Mouse (Mus musculus): Measurements from ENCODE around the gene Spert.

The Spert gene

GRCm38 (mm10) chr14:75592978-75593377 is at the start of gene Spert:
Gene Spert (minus strand): TSS chr14:75593116.
- DNase-seq = no peak

GRCm38 (mm10) chr14:75642080-75642479 is 49.2 kb upstream of the Spert start, which contains the start of gene Erich6b:
Gene Erich6b (plus strand): TSS chr14:75642259.
- no peak for DNase-seq

GRCm38 (mm10) chr14:75641369-75641768 is 48.5 kb upstream of the Spert start:
- no peak for DNase-seq

GRCm38 (mm10) chr14:75640846-75641245 is 47.9 kb upstream of the Spert start:
- DNase-seq = no peak

- DNase-seq = no peak
These were observed 44.7 kb upstream of the Spert start for GRCm38 (mm10) chr14:75637641-75638040.

GRCm38 (mm10) chr14:75636107-75636506 is 43.2 kb upstream of the Spert start:
- DNase-seq = no peak

GRCm38 (mm10) chr14:75635350-75635749 is 42.4 kb upstream of the Spert start:
- DNase-seq = peak; percentile 33

GRCm38 (mm10) chr14:75628870-75629269 is 36.0 kb upstream of the Spert start:
- no peak for DNase-seq

- DNase-seq = no peak
These were observed 30.1 kb upstream of the Spert start for GRCm38 (mm10) chr14:75622984-75623383.

GRCm38 (mm10) chr14:75616375-75616774 is 23.5 kb upstream of the Spert start:
- DNase-seq = no peak

- no peak for DNase-seq
These were observed 16.3 kb upstream of the Spert start for GRCm38 (mm10) chr14:75609176-75609575.

GRCm38 (mm10) chr14:75583870-75584269 is 9.0 kb downstream of the Spert start:
- DNase-seq = no peak

- no peak for DNase-seq
These were observed 13.9 kb downstream of the Spert start for GRCm38 (mm10) chr14:75579010-75579409.

GRCm38 (mm10) chr14:75566303-75566702 is 26.6 kb downstream of the Spert start:
- DNase-seq = no peak

GRCm38 (mm10) chr14:75565534-75566140 is 27.3 kb downstream of the Spert start:
- DNase-seq = peak; percentile 50

GRCm38 (mm10) chr14:75561577-75562331 is 31.2 kb downstream of the Spert start:
- no peak for DNase-seq

- DNase-seq = no peak
These were observed 51.2 kb downstream of the Spert start for GRCm38 (mm10) chr14:75541731-75542130.

- DNase-seq = no peak
These were observed 51.9 kb downstream of the Spert start for GRCm38 (mm10) chr14:75540996-75541350.

- DNase-seq = no peak
These were observed 52.5 kb downstream of the Spert start for GRCm38 (mm10) chr14:75540216-75540995.

GRCm38 (mm10) chr14:75539205-75539604 is 53.7 kb downstream of the Spert start:
- no peak for DNase-seq

All from right cerebral cortex, adult 18-20 months (tissue).